Mouse (Mus musculus): ENCODE measurements at regions not wholly inside any gene's neighbourhood (a gene's known extent, or its start where the extent isn't known, plus 50 kb on each side); places are given as distances from the start of the nearest gene placed in this dataset.

DNA sequence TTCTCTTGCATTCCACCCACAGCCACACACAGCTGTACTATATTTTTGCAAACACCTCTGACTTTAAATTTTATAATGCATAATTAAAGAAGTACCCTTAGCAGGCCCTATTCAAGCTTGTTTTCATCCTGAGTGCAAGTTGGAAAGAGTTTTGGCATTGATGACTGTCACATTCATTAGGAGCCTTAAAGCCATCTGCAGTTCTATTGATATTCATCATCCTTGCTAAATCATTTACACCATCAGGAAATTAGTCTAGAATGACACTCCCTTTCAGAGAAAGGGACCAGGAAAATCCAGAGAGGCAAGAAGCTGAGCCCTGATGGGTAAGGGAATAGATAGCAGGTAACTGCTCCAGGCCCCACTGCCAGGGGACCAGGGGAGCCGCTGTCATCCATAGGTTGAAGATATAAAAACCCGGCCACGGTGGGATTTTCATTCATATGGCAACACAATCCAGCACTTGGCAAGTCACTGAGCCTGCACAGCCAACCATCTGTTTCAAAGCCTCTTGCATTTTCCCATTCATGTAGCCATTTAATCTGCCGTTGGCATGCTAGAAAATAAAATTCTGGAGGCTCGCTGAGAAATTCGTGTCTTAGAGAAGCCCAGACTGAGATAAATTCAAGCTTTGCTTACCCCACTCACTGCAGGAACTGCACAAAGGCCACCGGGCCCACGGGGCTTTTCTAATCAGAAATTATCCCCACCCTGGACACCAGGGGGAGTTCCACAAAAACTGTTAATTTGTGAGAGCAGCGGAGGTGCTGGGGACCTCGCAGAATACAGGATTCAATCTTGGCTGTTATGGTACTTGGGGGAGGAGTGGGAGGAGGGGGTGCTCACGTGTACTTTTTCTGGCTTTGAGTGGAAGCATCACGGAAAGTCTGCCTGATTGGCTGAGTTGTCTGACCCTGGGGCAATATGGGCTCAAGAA, 101.8 kb upstream of the Veph1 start:
- H3K27me3 ChIP-seq (ENCODE audit: control insufficient read depth, insufficient read depth, low read length): no peaks in the 10 kb centered on the region
- ATAC-seq (ENCODE audit: insufficient number of reproducible peaks, low FRiP score, low TSS enrichment, low read depth) (no peak), DNase-seq (ENCODE audit: low spot score) (no peak)
- H3K4me3 ChIP-seq (ENCODE audit: low read depth, low read length): no peak overlapping the region
- H3K9me3 ChIP-seq (ENCODE audit: control insufficient read depth, low read length): no peaks in the 10 kb centered on the region
- no peak overlapping the region for H3K9ac ChIP-seq (ENCODE audit: low read length)
- H3K27ac ChIP-seq (replicated peaks; ENCODE audit: low read depth, low read length): no peak overlapping the region
- H3K4me1 ChIP-seq (ENCODE audit: control insufficient read depth, insufficient read depth, low read length): peaks cover 12% of the 10 kb centered on the region
- no peaks in the 10 kb centered on the region for H3K36me3 ChIP-seq (ENCODE audit: control insufficient read depth, insufficient read depth, low read length)
- H3K4me2 ChIP-seq (ENCODE audit: low read depth, severe bottlenecking): no peak overlapping the region
- 66% methylated on average over 12 of the region's 12 CpGs for WGBS

DNA sequence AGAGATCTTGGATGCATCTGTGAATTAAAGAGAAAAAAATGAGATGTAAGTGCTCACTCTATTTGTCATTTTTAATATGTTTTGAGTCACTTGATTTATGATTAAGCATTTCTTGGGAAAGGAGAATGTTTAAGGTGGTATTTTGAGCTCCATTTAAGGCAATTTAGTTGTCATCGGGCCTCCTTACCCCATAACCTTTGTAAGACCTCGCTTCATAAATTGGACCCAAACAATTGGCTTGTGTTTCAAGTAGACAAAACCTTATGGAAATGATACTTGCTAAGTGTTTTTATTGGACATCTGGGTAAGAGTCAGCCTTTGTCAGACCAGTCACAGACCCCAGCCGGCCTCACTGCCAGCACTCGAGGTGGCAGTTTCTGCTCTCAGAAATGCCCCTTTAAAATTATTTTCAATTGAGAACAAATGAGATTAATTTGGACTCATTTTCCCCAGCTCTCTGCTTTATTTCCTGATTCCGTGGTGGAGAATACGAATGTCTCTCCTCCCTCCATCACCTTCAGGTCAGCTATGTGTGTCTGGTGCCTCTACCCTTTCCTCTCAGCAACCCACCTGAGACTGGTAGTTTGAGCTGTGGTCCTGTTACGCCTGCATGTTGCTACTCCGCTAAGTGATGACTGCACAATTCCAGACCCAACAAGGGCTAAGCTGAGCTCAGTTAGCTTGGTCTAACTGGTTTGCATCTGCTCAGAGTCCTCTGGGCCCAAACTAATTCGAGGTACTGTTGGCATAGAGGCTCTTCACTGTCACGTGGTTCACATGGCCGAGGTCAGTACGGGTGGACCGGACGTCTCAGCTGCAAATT, 78.7 kb upstream of the Veph1 start:
- H3K27me3 ChIP-seq (ENCODE audit: control insufficient read depth, insufficient read depth, low read length): no peaks in the 10 kb centered on the region
- DNase-seq (ENCODE audit: low spot score) (peak; percentile 59), ATAC-seq (ENCODE audit: insufficient number of reproducible peaks, low FRiP score, low TSS enrichment, low read depth) (peak; percentile 60)
- H3K4me2 ChIP-seq (ENCODE audit: low read depth, severe bottlenecking): no peak overlapping the region
- H3K9ac ChIP-seq (ENCODE audit: low read length): no peak overlapping the region
- H3K9me3 ChIP-seq (ENCODE audit: control insufficient read depth, low read length): no peaks in the 10 kb centered on the region
- WGBS: 53% methylated on average over 14 of the region's 14 CpGs
- peak overlapping the region; percentile 70; the same call in 1 of the 2 replicates for H3K27ac ChIP-seq (replicated peaks; ENCODE audit: low read depth, low read length)
- no peak overlapping the region for H3K4me3 ChIP-seq (ENCODE audit: low read depth, low read length)
- no peaks in the 10 kb centered on the region for H3K36me3 ChIP-seq (ENCODE audit: control insufficient read depth, insufficient read depth, low read length)
- H3K4me1 ChIP-seq (ENCODE audit: control insufficient read depth, insufficient read depth, low read length): peaks cover 23% of the 10 kb centered on the region; the same call in 1 of the 2 replicates

DNA sequence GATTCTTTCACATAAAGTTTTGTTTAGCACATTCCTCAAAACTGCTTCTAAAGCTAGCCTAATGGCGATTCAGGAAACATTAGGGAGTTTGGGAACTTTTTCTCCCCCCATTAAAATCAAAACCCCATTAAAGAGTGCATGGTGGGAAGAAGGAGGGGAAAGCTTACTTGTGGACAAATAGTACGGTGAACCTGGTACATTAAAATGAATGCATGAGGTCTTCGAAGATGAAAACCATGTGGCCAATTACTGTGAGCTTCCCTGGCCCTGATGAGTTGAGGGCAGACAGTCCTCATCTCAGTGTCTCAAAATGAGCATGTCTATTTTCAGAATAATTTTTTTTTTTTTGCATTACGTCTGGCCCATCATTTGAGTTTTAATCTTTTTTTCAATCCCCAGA, 78.0 kb upstream of the Veph1 start:
- no peak overlapping the region for H3K9ac ChIP-seq (ENCODE audit: low read length)
- no peaks in the 10 kb centered on the region for H3K9me3 ChIP-seq (ENCODE audit: control insufficient read depth, low read length)
- 25% methylated on average over 4 of the region's 4 CpGs for WGBS
- peak overlapping the region; percentile 70; the same call in 1 of the 2 replicates for H3K27ac ChIP-seq (replicated peaks; ENCODE audit: low read depth, low read length)
- ATAC-seq (ENCODE audit: insufficient number of reproducible peaks, low FRiP score, low TSS enrichment, low read depth) (no peak; the same call in 1 of the 2 replicates), DNase-seq (ENCODE audit: low spot score) (peak; percentile 35)
- H3K27me3 ChIP-seq (ENCODE audit: control insufficient read depth, insufficient read depth, low read length): no peaks in the 10 kb centered on the region
- H3K4me2 ChIP-seq (ENCODE audit: low read depth, severe bottlenecking): no peak overlapping the region
- no peaks in the 10 kb centered on the region for H3K36me3 ChIP-seq (ENCODE audit: control insufficient read depth, insufficient read depth, low read length)
- no peak overlapping the region for H3K4me3 ChIP-seq (ENCODE audit: low read depth, low read length)
- H3K4me1 ChIP-seq (ENCODE audit: control insufficient read depth, insufficient read depth, low read length): peaks cover 23% of the 10 kb centered on the region; the same call in 1 of the 2 replicates

DNA sequence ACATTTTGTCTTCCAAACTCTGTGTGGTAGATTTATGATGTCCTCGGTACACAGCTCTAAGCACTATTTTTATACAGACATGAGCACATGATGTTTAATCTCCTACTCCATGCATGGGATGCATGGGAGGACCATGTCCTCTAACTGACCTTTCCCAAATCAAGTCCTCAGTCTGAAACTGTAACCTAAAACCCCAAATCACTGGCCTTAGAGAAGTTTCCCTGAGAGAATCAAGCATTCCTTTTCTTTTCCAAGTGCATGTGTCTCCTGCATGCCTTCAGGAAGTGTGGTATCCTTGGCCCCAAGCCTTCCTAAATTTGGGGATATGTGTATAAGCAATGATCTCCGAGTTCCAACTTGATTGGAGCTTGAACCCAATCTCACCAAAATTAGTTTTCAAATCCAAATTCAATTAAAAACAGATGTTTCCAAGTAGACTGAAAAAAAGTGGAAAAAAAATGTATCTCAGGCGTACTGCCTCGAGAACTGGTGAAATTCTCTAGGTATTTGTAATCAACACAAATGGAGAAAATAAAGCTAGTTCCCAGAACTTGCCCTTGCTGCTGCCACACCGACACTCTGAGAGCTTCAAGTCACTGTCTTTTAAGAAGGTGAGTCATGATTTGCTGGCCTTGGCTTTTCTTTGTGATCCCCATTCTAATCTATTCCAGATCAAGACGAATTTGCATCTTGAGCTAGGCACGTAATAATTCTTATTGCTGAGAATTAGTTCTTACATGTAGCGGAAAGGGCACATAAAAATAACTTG, 77.4 kb upstream of the Veph1 start:
- no peaks in the 10 kb centered on the region for H3K9me3 ChIP-seq (ENCODE audit: control insufficient read depth, low read length)
- no peak overlapping the region for H3K4me3 ChIP-seq (ENCODE audit: low read depth, low read length)
- H3K36me3 ChIP-seq (ENCODE audit: control insufficient read depth, insufficient read depth, low read length): no peaks in the 10 kb centered on the region
- ATAC-seq (ENCODE audit: insufficient number of reproducible peaks, low FRiP score, low TSS enrichment, low read depth) (no peak), DNase-seq (ENCODE audit: low spot score) (peak; percentile 35)
- 26% methylated on average over 8 of the region's 8 CpGs for WGBS
- peak overlapping the region; percentile 70; the same call in 1 of the 2 replicates for H3K27ac ChIP-seq (replicated peaks; ENCODE audit: low read depth, low read length)
- H3K4me2 ChIP-seq (ENCODE audit: low read depth, severe bottlenecking): no peak overlapping the region
- no peak overlapping the region for H3K9ac ChIP-seq (ENCODE audit: low read length)
- H3K27me3 ChIP-seq (ENCODE audit: control insufficient read depth, insufficient read depth, low read length): no peaks in the 10 kb centered on the region
- peaks cover 19% of the 10 kb centered on the region; the same call in 1 of the 2 replicates for H3K4me1 ChIP-seq (ENCODE audit: control insufficient read depth, insufficient read depth, low read length)

All from limb, embryonic 11.5 days (tissue).